Mouse (Mus musculus): Measurements from ENCODE around the gene Gm42906.
A peak's percentile ranks its signal among the peaks of the same experiment; 100 is the strongest.

Gene Gm42906

GRCm38 (mm10) chr5:151108291-151108897 is 319.6 kb downstream of the Gm42906 start:
- Histone ChIP-seq H3K36me3 (ENCODE audit: insufficient read depth, low read length) (no peaks in the 10 kb centered on the region), H3K4me3 (replicated peaks; ENCODE audit: low read length) (no peak overlapping the region), H3K4me1 (replicated peaks; ENCODE audit: low read depth, low read length) (no peaks in the 10 kb centered on the region), H3K27me3 (ENCODE audit: insufficient read depth, low read length) (peaks cover 2% of the 10 kb centered on the region; the same call in 1 of the 2 replicates), H3K9me3 (ENCODE audit: low read length) (no peaks in the 10 kb centered on the region)
- TF ChIP-seq NANOG (IDR thresholded peaks at IDR 0.05; ENCODE audit: borderline replicate concordance, low read length) (no peak), CTCF (conservative IDR thresholded peaks at IDR 0.05; ENCODE audit: low read length) (no peak), POU5F1 (IDR thresholded peaks at IDR 0.05; ENCODE audit: borderline replicate concordance, low read length) (no peak)

DNA sequence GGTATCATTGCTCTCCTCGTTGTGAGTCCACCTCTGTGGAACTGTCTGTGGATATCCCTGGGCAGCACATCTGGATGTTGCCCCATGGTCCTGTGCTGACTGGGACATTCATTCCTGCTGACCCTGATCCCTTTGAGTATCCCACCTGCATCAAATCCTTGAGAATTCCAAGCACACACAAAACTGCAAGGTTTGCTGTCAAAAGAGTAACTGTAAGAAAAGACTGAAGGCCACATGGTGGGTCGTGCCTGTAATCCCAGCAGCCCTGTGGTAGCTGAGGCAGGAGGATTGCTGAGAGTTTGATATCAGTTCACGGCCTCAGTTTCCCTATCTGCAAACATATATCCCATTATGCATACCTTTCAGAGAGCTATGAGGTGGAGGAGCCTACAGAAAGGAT is 321.1 kb downstream of the Gm42906 start:
- H3K4me3 ChIP-seq (replicated peaks; ENCODE audit: low read length) = no peak overlapping the region
- no peaks in the 10 kb centered on the region for H3K9me3 ChIP-seq (ENCODE audit: low read length)
- no peaks in the 10 kb centered on the region for H3K36me3 ChIP-seq (ENCODE audit: insufficient read depth, low read length)
- H3K27me3 ChIP-seq (ENCODE audit: insufficient read depth, low read length) = peaks cover 2% of the 10 kb centered on the region; the same call in 1 of the 2 replicates
- no peaks in the 10 kb centered on the region for H3K4me1 ChIP-seq (replicated peaks; ENCODE audit: low read depth, low read length)
- TF ChIP-seq CTCF (conservative IDR thresholded peaks at IDR 0.05; ENCODE audit: low read length) (no peak), NANOG (IDR thresholded peaks at IDR 0.05; ENCODE audit: borderline replicate concordance, low read length) (no peak), POU5F1 (IDR thresholded peaks at IDR 0.05; ENCODE audit: borderline replicate concordance, low read length) (no peak)

DNA sequence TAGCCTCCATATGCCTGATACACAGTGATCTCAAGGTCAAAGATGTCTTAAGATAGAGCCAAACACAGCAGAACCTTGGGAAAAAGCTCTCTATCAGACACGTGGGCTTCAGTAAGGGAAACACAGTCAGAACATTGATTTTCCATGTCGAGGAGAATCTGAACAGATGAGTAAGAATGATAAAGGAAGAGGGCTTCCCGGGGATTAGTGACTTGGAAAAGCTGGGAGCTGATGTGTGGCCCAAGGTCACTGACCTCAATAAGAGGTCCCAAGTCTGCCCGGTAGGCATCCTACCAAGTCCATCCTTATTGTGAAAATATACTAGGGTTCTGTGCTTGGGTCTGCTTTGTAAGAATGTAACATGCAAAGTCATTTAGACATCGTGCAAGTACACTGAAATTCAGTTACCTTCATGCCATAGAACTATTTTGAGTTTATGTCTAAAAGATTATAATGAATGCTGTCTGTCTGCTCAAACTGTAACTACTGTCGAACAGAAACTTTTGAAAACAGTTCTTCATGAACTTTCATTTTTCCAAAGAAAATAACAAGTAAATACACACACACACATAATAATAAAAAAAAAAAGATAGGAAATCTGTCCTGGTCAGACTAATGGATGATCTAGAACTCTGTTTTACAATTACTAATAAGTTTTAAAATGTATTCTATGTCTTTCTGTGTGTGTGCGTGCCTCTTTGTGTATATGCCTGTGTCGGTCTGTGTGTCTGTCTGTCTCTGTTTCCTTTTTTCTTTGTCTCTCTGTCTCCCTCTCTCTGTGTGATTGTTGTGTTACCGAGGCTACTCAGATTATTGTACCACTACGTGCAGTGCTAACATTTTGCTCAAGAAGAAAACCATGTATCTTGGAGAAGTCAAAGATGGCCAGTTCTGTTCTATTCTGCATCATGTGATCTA is 322.6 kb downstream of the Gm42906 start:
- TF ChIP-seq POU5F1 (IDR thresholded peaks at IDR 0.05; ENCODE audit: borderline replicate concordance, low read length) (no peak), NANOG (IDR thresholded peaks at IDR 0.05; ENCODE audit: borderline replicate concordance, low read length) (no peak), CTCF (conservative IDR thresholded peaks at IDR 0.05; ENCODE audit: low read length) (no peak)
- Histone ChIP-seq H3K27me3 (ENCODE audit: insufficient read depth, low read length) (peaks cover 2% of the 10 kb centered on the region; the same call in 1 of the 2 replicates), H3K4me1 (replicated peaks; ENCODE audit: low read depth, low read length) (no peaks in the 10 kb centered on the region), H3K4me3 (replicated peaks; ENCODE audit: low read length) (no peak overlapping the region), H3K36me3 (ENCODE audit: insufficient read depth, low read length) (no peaks in the 10 kb centered on the region), H3K9me3 (ENCODE audit: low read length) (no peaks in the 10 kb centered on the region)

DNA sequence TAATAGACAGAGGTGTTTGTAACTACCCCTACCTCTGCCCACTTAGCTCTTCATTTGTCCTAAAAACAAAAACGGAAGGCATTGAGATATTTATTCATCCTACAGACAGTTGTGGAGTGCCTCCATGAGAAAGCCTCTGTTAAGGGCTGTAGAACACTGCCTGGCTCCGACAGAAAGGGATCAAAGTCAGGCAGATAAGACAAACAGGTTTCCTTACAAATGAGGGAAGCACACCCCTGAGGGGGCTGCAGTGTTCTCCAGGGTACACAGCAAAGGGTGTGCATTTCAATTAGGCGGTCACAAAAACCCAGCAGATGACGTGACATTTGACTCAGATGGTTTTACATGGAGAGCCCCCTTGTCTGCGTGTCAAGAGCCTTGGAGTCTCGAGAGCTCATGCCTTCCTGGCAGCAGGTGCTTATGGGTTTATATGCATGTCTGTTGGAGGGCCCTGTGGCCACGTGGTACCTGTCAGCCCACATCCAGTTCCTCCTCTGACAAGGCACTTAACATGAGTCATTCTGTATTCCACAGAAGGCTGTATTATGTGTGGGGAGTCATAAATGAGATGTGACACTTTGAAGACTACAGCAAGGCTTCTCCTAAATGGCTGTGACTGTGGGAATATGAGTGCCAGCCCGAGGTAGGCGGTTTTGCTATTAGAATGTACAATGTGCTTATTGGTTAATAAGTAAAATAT is 323.5 kb downstream of the Gm42906 start:
- Histone ChIP-seq H3K9me3 (ENCODE audit: low read length) (no peaks in the 10 kb centered on the region), H3K27me3 (ENCODE audit: insufficient read depth, low read length) (peaks cover 2% of the 10 kb centered on the region; the same call in 1 of the 2 replicates), H3K4me3 (replicated peaks; ENCODE audit: low read length) (no peak overlapping the region), H3K4me1 (replicated peaks; ENCODE audit: low read depth, low read length) (no peaks in the 10 kb centered on the region), H3K36me3 (ENCODE audit: insufficient read depth, low read length) (no peaks in the 10 kb centered on the region)
- TF ChIP-seq CTCF (conservative IDR thresholded peaks at IDR 0.05; ENCODE audit: low read length) = no peak
- TF ChIP-seq NANOG (IDR thresholded peaks at IDR 0.05; ENCODE audit: borderline replicate concordance, low read length) = no peak
- TF ChIP-seq POU5F1 (IDR thresholded peaks at IDR 0.05; ENCODE audit: borderline replicate concordance, low read length) = no peak

DNA sequence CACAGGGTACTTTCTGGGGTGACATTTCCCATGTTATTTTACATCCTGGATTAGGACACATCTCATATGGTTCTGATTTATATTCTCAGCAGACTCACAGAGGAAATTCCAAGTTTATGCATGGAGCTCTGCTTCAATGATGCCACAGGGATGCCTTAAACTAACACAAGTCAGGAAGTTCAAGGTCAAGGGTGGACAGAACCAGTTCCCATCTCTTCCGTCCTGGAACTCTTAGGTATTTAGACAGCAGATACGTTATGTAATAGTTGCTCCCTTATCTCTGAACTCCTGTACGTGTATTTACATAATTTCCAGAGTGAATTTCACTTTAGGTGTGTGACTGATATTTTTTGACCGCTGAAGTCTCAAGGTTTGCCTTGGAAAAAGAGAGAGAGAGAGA is 324.7 kb downstream of the Gm42906 start:
- no peak for TF ChIP-seq CTCF (conservative IDR thresholded peaks at IDR 0.05; ENCODE audit: low read length)
- TF ChIP-seq POU5F1 (IDR thresholded peaks at IDR 0.05; ENCODE audit: borderline replicate concordance, low read length) = no peak
- no peak for TF ChIP-seq NANOG (IDR thresholded peaks at IDR 0.05; ENCODE audit: borderline replicate concordance, low read length)
- Histone ChIP-seq H3K4me1 (replicated peaks; ENCODE audit: low read depth, low read length) (no peaks in the 10 kb centered on the region), H3K4me3 (replicated peaks; ENCODE audit: low read length) (no peak overlapping the region), H3K36me3 (ENCODE audit: insufficient read depth, low read length) (no peaks in the 10 kb centered on the region), H3K27me3 (ENCODE audit: insufficient read depth, low read length) (peaks cover 2% of the 10 kb centered on the region; the same call in 1 of the 2 replicates), H3K9me3 (ENCODE audit: low read length) (no peaks in the 10 kb centered on the region)

DNA sequence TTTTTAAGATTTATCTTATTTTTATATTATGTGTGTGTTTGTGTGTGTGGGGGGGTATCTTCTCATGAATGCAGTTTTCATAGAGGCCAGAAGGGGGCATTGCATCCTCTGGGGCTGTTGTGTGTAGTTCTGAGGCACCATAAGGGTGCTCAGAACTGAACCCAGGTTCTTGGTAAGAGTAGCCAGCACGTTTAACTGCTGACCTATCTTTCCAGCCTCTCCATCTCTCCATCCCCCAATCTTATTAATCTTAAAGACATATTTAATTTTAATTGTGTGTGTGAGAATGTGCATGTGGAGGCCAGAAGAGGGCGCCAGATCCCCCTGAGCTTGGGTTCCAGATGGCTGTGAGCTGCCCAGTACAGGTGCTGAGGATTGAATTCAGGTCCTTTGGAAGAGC is 325.7 kb downstream of the Gm42906 start:
- TF ChIP-seq NANOG (IDR thresholded peaks at IDR 0.05; ENCODE audit: borderline replicate concordance, low read length) (no peak), POU5F1 (IDR thresholded peaks at IDR 0.05; ENCODE audit: borderline replicate concordance, low read length) (no peak), CTCF (conservative IDR thresholded peaks at IDR 0.05; ENCODE audit: low read length) (peak; percentile 82)
- Histone ChIP-seq H3K4me3 (replicated peaks; ENCODE audit: low read length) (no peak overlapping the region), H3K36me3 (ENCODE audit: insufficient read depth, low read length) (no peaks in the 10 kb centered on the region), H3K9me3 (ENCODE audit: low read length) (no peaks in the 10 kb centered on the region), H3K27me3 (ENCODE audit: insufficient read depth, low read length) (peaks cover 2% of the 10 kb centered on the region; the same call in 1 of the 2 replicates), H3K4me1 (replicated peaks; ENCODE audit: low read depth, low read length) (no peaks in the 10 kb centered on the region)

DNA sequence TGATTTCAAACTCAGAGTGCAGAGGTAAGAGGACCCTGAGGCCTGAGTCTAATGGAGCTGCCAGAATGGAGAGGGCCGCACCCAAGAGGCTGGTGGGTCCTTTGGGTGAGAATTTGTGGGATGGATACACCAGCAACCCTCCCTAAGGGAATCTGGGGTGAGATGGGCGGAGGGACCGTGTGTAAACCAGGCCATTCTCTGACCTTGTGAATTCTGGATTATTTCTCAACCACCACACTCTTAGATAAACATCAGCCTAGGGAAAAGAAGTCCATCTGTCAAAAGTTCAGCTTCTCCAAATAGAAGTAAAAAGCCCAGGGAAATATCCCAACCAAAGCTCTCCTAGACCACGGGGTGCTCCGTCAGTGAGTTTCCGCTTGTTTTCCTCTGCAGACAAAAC is 332.0 kb downstream of the Gm42906 start:
- no peak for TF ChIP-seq NANOG (IDR thresholded peaks at IDR 0.05; ENCODE audit: borderline replicate concordance, low read length)
- TF ChIP-seq POU5F1 (IDR thresholded peaks at IDR 0.05; ENCODE audit: borderline replicate concordance, low read length) = no peak
- no peak for TF ChIP-seq CTCF (conservative IDR thresholded peaks at IDR 0.05; ENCODE audit: low read length)
- Histone ChIP-seq H3K4me1 (replicated peaks; ENCODE audit: low read depth, low read length) (no peaks in the 10 kb centered on the region), H3K4me3 (replicated peaks; ENCODE audit: low read length) (no peak overlapping the region)

More for the DNA sequence above, 332.0 kb downstream of the Gm42906 start:
- Histone ChIP-seq H3K36me3 (ENCODE audit: insufficient read depth, low read length) (no peaks in the 10 kb centered on the region), H3K27me3 (ENCODE audit: insufficient read depth, low read length) (no peaks in the 10 kb centered on the region), H3K9me3 (ENCODE audit: low read length) (no peaks in the 10 kb centered on the region)
